Mouse (Mus musculus) cerebellum, adult 2 months (tissue): ENCODE measurements around the gene Xrcc4. TPM values are rescaled to one million over a fixed set of nuclear protein-coding genes. Genes with fewer than 3 reads are reported as not detected.
A peak's percentile ranks its signal among the peaks of the same experiment; 100 is the strongest.

Source experiments
- DNase-seq, 2 experiments: peaks; one replicate each; pipeline ENCODE4 v3.0.0; 2021
- H3K27ac ChIP-seq: fragments of 200-500 bp; 2 replicates; pipeline ENCODE4 v1.5.1; 2012; ENCODE audit warnings: low read length, control low read depth, inconsistent platforms; ENCODE audit not compliant: insufficient read depth
- H3K27me3 ChIP-seq: fragments of 200-500 bp; 2 replicates; pipeline ENCODE4 v1.6.1; 2012; ENCODE audit warnings: inconsistent platforms, mild to moderate bottlenecking, low read length, moderate library complexity; ENCODE audit not compliant: control insufficient read depth, insufficient read depth
- H3K4me1 ChIP-seq: fragments of 200-500 bp; 2 replicates; pipeline ENCODE4 v1.6.1; 2011; ENCODE audit warnings: low read length; ENCODE audit not compliant: control insufficient read depth, insufficient read depth
- H3K4me3 ChIP-seq: fragments of 200-500 bp; replicated peaks from 2 replicates; pipeline ENCODE3; 2011; ENCODE audit warnings: mild to moderate bottlenecking, low read depth, low read length, control low read depth; ENCODE audit not compliant: insufficient read depth
- CTCF ChIP-seq: fragments of 200-500 bp; IDR thresholded peaks from 2 replicates; pipeline ENCODE4 v1.5.1; 2011; ENCODE audit warnings: low read depth, mild to moderate bottlenecking, control low read depth, low read length, moderate library complexity, borderline replicate concordance; ENCODE audit not compliant: insufficient read depth
- POLR2A ChIP-seq: fragments of 200-500 bp; IDR thresholded peaks from 2 replicates; pipeline ENCODE4 v1.6.1; 2011; ENCODE audit warnings: low read length, control low read depth, borderline replicate concordance; ENCODE audit not compliant: insufficient read depth
- WGBS: fragments of 180-500 bp; shearing (Covaris S2); methylation state at CpG from one replicate; pipeline ENCODE4 v1.1.7; 2018; 5-methylcytosine and 5-hydroxymethylcytosine counted together
- polyA plus RNA-seq: library from polyadenylated mRNA; depleted of rRNA; stranded (reverse); fragments of >200 nt; gene quantifications from 2 replicates; pipeline ENCODE4 v1.2.3, GENCODE M21; 2012

The Xrcc4 gene
- polyA plus RNA-seq, 1 experiment, result 9.1 TPM

- WGBS, result 33% methylated on average over 3 of the region's 3 CpGs
- no peak overlapping the region for H3K27ac ChIP-seq
- TF ChIP-seq CTCF (no peak), POLR2A (no peak)
- H3K4me1 ChIP-seq, result no peaks in the 10 kb centered on the region; the same call in 1 of the 2 replicates
- DNase-seq, result no peak
- no peaks in the 10 kb centered on the region for H3K27me3 ChIP-seq
- no peak overlapping the region for H3K4me3 ChIP-seq
Measured at GRCm38 (mm10) chr13:90052408-90052807, 37.0 kb downstream of the Xrcc4 start.

DNA sequence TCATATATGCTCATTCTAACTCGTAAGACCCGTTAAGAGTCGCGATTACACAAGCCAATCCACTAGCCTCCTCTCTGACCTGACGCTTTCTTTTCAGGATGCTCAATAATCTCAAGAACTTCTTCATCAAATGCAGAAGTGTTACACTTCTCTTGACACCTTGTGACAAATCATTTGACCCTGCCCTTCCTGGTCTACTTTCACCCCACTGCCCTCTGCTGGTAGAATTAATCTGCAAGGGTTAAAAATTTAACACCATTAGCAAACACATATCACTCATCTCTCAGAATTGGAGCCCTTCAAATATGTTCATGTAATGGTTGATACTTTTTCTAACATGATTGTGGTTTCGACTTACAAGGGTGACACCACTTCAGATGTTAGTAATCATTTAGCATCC, 37.7 kb downstream of the Xrcc4 start:
- Histone ChIP-seq H3K4me1 (no peaks in the 10 kb centered on the region), H3K27ac (no peak overlapping the region), H3K4me3 (no peak overlapping the region), H3K27me3 (no peaks in the 10 kb centered on the region)
- WGBS, result 86% methylated on average over 6 of the region's 6 CpGs
- TF ChIP-seq CTCF, result no peak
- no peak for TF ChIP-seq POLR2A
- no peak for DNase-seq

DNA sequence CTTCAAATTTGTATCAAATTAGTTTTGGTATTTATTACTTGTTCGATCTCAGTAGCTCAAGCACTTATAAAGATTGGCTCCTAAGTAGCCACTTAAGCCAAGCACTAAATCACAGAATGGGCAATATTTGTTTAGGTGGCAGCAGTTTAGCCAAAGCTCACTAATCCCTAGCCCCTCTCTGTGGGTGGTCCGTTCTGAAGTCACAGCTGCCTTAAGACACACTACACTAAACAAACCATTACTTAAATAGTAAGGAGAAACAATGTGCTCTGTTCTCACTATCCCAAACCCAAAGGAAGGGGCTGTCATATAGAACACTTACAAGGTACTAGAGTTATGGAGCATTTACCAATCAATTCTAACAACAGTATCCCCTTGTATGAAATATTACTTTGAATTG, 49.8 kb downstream of the Xrcc4 start:
- no peaks in the 10 kb centered on the region for H3K27me3 ChIP-seq
- DNase-seq, result no peak
- no peak overlapping the region for H3K4me3 ChIP-seq
- TF ChIP-seq CTCF (no peak), POLR2A (no peak)
- WGBS, result 27% methylated on average over 2 of the region's 2 CpGs
- no peak overlapping the region for H3K27ac ChIP-seq
- H3K4me1 ChIP-seq, result no peaks in the 10 kb centered on the region

- no peaks in the 10 kb centered on the region for H3K27me3 ChIP-seq
- 0 out of 2 replicates have a peak, but pooled peaks cover 2% of the 10 kb centered on the region for H3K4me1 ChIP-seq
- H3K27ac ChIP-seq, result no peak overlapping the region
- no peak overlapping the region for H3K4me3 ChIP-seq
- 63% methylated on average over 4 of the region's 4 CpGs for WGBS
- no peak for DNase-seq
- TF ChIP-seq POLR2A, result no peak
- no peak for TF ChIP-seq CTCF
Measured at GRCm38 (mm10) chr13:90032977-90033376, 56.4 kb downstream of the Xrcc4 start.

GRCm38 (mm10) chr13:90032523-90032922, 56.9 kb downstream of the Xrcc4 start:
- 44% methylated on average over 2 of the region's 2 CpGs for WGBS
- TF ChIP-seq POLR2A (no peak), CTCF (no peak)
- no peak overlapping the region for H3K27ac ChIP-seq

GRCm38 (mm10) chr13:90030911-90031310, 58.5 kb downstream of the Xrcc4 start:
- TF ChIP-seq POLR2A (no peak), CTCF (no peak)
- whole genome bisulfite sequencing, result 33% methylated on average over 3 of the region's 3 CpGs
- H3K4me1 ChIP-seq, result 0 out of 2 replicates have a peak, but pooled peaks cover 2% of the 10 kb centered on the region

More at GRCm38 (mm10) chr13:90032523-90032922, 56.9 kb downstream of the Xrcc4 start:
- no peaks in the 10 kb centered on the region for H3K27me3 ChIP-seq
- DNase-seq, result no peak
- H3K4me1 ChIP-seq, result 0 out of 2 replicates have a peak, but pooled peaks cover 2% of the 10 kb centered on the region
- H3K4me3 ChIP-seq, result no peak overlapping the region

GRCm38 (mm10) chr13:90012620-90013019, 76.8 kb downstream of the Xrcc4 start:
- H3K27ac ChIP-seq, result no peak overlapping the region
- TF ChIP-seq POLR2A, result no peak
- TF ChIP-seq CTCF, result no peak
- 77% methylated on average over 3 of the region's 3 CpGs for WGBS
- no peak for DNase-seq
- no peak overlapping the region for H3K4me3 ChIP-seq
- no peaks in the 10 kb centered on the region for H3K27me3 ChIP-seq
- no peaks in the 10 kb centered on the region; the same call in 1 of the 2 replicates for H3K4me1 ChIP-seq

More at GRCm38 (mm10) chr13:90030911-90031310, 58.5 kb downstream of the Xrcc4 start:
- peak in 1 of 2 experiments; percentile 15 for DNase-seq
- Histone ChIP-seq H3K27me3 (no peaks in the 10 kb centered on the region), H3K27ac (no peak overlapping the region), H3K4me3 (no peak overlapping the region)

DNA sequence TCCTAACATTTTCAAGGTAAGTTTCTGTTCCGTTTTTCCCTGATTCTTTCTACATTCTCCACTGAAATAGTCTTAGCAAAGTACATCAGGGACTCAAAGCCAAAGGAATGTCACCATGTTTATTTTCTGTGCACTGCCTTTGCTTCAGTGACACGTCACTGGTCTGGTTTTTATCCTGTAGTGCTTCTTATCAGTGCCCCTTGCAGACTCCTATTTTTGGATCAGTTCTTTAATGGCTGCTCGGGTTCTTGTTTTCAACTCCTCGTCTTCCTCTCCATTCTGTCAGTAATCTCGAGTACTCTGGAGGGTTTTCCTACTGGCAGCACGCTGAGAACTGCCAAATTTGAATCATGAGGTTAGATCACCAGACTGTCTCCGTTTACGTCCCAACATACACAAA, 77.2 kb downstream of the Xrcc4 start:
- WGBS, result 73% methylated on average over 8 of the region's 8 CpGs

More for the DNA sequence above, 77.2 kb downstream of the Xrcc4 start:
- Histone ChIP-seq H3K4me3 (no peak overlapping the region), H3K27me3 (no peaks in the 10 kb centered on the region), H3K27ac (no peak overlapping the region), H3K4me1 (no peaks in the 10 kb centered on the region; the same call in 1 of the 2 replicates)
- TF ChIP-seq CTCF, result no peak
- TF ChIP-seq POLR2A, result no peak
- DNase-seq, result no peak
